ENCODE assay signal across 24 mouse cellular contexts in genomic region chr3:68499532-68500152, GRCm38 (mm10).
DNase-seq lines count a peak whose midpoint lies in the region; ATAC-seq and TF ChIP-seq lines count a peak whose summit lies in the region.
"Had no signal": no experiment of that assay in that cellular context is flagged by ENCODE, and none has a peak within 500 bp of the region (broad histone marks: within the 10 kb centered on the region; RNA-seq: fewer than 3 reads in every experiment).

No protein-coding gene starts in this region.

- peaks cover 12% of the 10 kb centered on the region for H3K4me1 ChIP-seq in stomach, embryonic 15.5 days
- H3K4me1 ChIP-seq in stomach, postnatal 0 days (replicated peaks; ENCODE audit: control insufficient read depth, insufficient read depth), result no peaks in the 10 kb centered on the region
- peaks cover 12 to 25% of the 10 kb centered on the region in 2 experiments; a peak in 3 of 4 replicates for H3K4me1 ChIP-seq in liver, embryonic 14.5 days (replicated peaks; ENCODE audit: control insufficient read depth in 2 of 2, insufficient read depth in 2 of 2, low read length in 1 of 2)
- peaks cover 6% of the 10 kb centered on the region; the same call in 1 of the 2 replicates for H3K4me1 ChIP-seq in kidney, adult 2 months (ENCODE audit: control insufficient read depth, insufficient read depth, low read length)

- no peak overlapping the region for H3K4me3 ChIP-seq in stomach, embryonic 15.5 days (replicated peaks)
- H3K4me3 ChIP-seq in stomach, postnatal 0 days (ENCODE audit: low read depth, low read length), result no peak overlapping the region
- H3K4me3 ChIP-seq in liver, embryonic 14.5 days (ENCODE audit: insufficient read depth in 1 of 2, low read depth in 2 of 2, low read length in 2 of 2), result no peak overlapping the region
- H3K4me3 ChIP-seq in kidney, adult 2 months (ENCODE audit: insufficient read depth, low read depth, low read length), result no peak overlapping the region
- H3K4me3 ChIP-seq: embryonic facial prominence, embryonic 12.5 days; erythroblast, embryonic 14.5 days; forebrain, embryonic 13.5 days; kidney, embryonic 15.5 days; limb, embryonic 13.5 days had no signal

- no peak overlapping the region for H3K9ac ChIP-seq in stomach, embryonic 15.5 days
- no peak overlapping the region for H3K9ac ChIP-seq in stomach, postnatal 0 days (ENCODE audit: low read length)
- no peak overlapping the region for H3K9ac ChIP-seq in liver, embryonic 14.5 days (replicated peaks)
- H3K9ac ChIP-seq: embryonic facial prominence, embryonic 12.5 days; forebrain, embryonic 13.5 days; kidney, embryonic 15.5 days; limb, embryonic 13.5 days; lung, embryonic 14.5 days had no signal

- H3K36me3 ChIP-seq in stomach, embryonic 15.5 days, result no peaks in the 10 kb centered on the region
- H3K36me3 ChIP-seq in stomach, postnatal 0 days (ENCODE audit: control insufficient read depth, insufficient read depth, low read length), result no peaks in the 10 kb centered on the region
- no peaks in the 10 kb centered on the region for H3K36me3 ChIP-seq in liver, embryonic 14.5 days (replicated peaks; ENCODE audit: control insufficient read depth, insufficient read depth, low read depth)
- no peaks in the 10 kb centered on the region for H3K36me3 ChIP-seq in kidney, adult 2 months (ENCODE audit: control insufficient read depth, insufficient read depth, low read length)
- H3K36me3 ChIP-seq: embryonic facial prominence, embryonic 12.5 days; kidney, embryonic 15.5 days; limb, embryonic 13.5 days had no signal

- ATAC-seq in stomach, embryonic 15.5 days (ENCODE audit: insufficient read depth, low FRiP score, low read depth), result peak; percentile 49; the same call in 1 of the 2 replicates
- ATAC-seq in stomach, postnatal 0 days (ENCODE audit: low FRiP score, low TSS enrichment), result no peak
- ATAC-seq in erythroblast, adult 5-6 weeks (replicated peaks; ENCODE audit: low FRiP score, poor library complexity, severe bottlenecking), result peak; percentile 86
- peak; percentile 90 for ATAC-seq in liver, embryonic 14.5 days (ENCODE audit: insufficient read depth)
- ATAC-seq: forebrain, embryonic 13.5 days; hindbrain, postnatal 0 days; intestine, postnatal 0 days had no signal

- TF ChIP-seq EP300 in stomach, postnatal 0 days (optimal IDR thresholded peaks at IDR 0.05), result no peak
- peak; percentile 89 for TF ChIP-seq EP300 in liver, embryonic 14.5 days (IDR thresholded peaks at IDR 0.05; ENCODE audit: low read depth)

- no peak for TF ChIP-seq POLR2A in kidney, adult 2 months (IDR thresholded peaks at IDR 0.05; ENCODE audit: low read depth, low read length)

- no peak for TF ChIP-seq CTCF in stomach, postnatal 0 days (IDR thresholded peaks at IDR 0.05; ENCODE audit: low read depth)
- no peak for TF ChIP-seq CTCF in liver, embryonic 14.5 days (IDR thresholded peaks at IDR 0.05; ENCODE audit: low read depth)
- TF ChIP-seq CTCF in kidney, adult 2 months (conservative IDR thresholded peaks at IDR 0.05; ENCODE audit: insufficient read depth, insufficient read length, low read depth, low read length), result no peak

- no peak for DNase-seq in stomach, postnatal 0 days (ENCODE audit: low spot score)
- DNase-seq in liver, embryonic 14.5 days (ENCODE audit: low read depth in 3 of 3, low spot score in 3 of 3), result peak; percentile 41 to 60 (median 50)
- DNase-seq in embryo, embryonic 9.5 days (ENCODE audit: extremely low spot score), result no peak
- no peak for DNase-seq in right cerebral cortex, adult 2 months (ENCODE audit: low spot score in 2 of 2)
- no peak for DNase-seq in kidney, adult 2 months
- DNase-seq: adrenal gland, postnatal 25 days; cerebellum, adult 11 months; cerebellum, postnatal 10 days; gastrocnemius, postnatal 36 days; heart, postnatal 10 days; kidney, postnatal 4 days; lung, embryonic 14.5 days; midbrain, embryonic 14.5 days; right cerebral cortex, postnatal 25 days; thymus, adult 18-20 months had no signal

- WGBS in stomach, embryonic 15.5 days, result 79% methylated on average over 6 of the region's 6 CpGs
- WGBS in stomach, postnatal 0 days, result 85% methylated on average over 6 of the region's 6 CpGs
- WGBS in liver, embryonic 14.5 days (ENCODE audit: insufficient replicate concordance), result 16% methylated on average over 6 of the region's 6 CpGs
- WGBS in kidney, adult 2 months, result 77% methylated on average over 6 of the region's 6 CpGs

- H3K27ac ChIP-seq in stomach, embryonic 15.5 days, result no peak overlapping the region
- H3K27ac ChIP-seq in stomach, postnatal 0 days (replicated peaks), result no peak overlapping the region
- H3K27ac ChIP-seq in liver, embryonic 14.5 days, result no peak overlapping the region
- H3K27ac ChIP-seq in kidney, adult 2 months (ENCODE audit: insufficient read depth, low read depth, low read length), result no peak overlapping the region
- H3K27ac ChIP-seq: embryonic facial prominence, embryonic 12.5 days; forebrain, embryonic 13.5 days; hindbrain, postnatal 0 days; kidney, embryonic 15.5 days; limb, embryonic 13.5 days had no signal

- no peak overlapping the region for H3K4me2 ChIP-seq in stomach, embryonic 15.5 days
- H3K4me2 ChIP-seq in stomach, postnatal 0 days (replicated peaks; ENCODE audit: low read depth), result no peak overlapping the region
- H3K4me2 ChIP-seq in liver, embryonic 14.5 days (ENCODE audit: low read depth), result peak overlapping the region; percentile 46
- H3K4me2 ChIP-seq: embryonic facial prominence, embryonic 12.5 days; forebrain, embryonic 13.5 days; kidney, embryonic 15.5 days; limb, embryonic 13.5 days; lung, embryonic 14.5 days had no signal

- no peaks in the 10 kb centered on the region for H3K9me3 ChIP-seq in stomach, embryonic 15.5 days
- H3K9me3 ChIP-seq in stomach, postnatal 0 days (ENCODE audit: control insufficient read depth, low read length), result no peaks in the 10 kb centered on the region
- H3K9me3 ChIP-seq in liver, embryonic 14.5 days (ENCODE audit: control insufficient read depth, low read length), result no peaks in the 10 kb centered on the region
- H3K9me3 ChIP-seq: embryonic facial prominence, embryonic 12.5 days; forebrain, embryonic 13.5 days; kidney, embryonic 15.5 days; limb, embryonic 13.5 days had no signal

- H3K27me3 ChIP-seq in stomach, embryonic 15.5 days (replicated peaks), result no peaks in the 10 kb centered on the region
- H3K27me3 ChIP-seq in stomach, postnatal 0 days (ENCODE audit: control insufficient read depth, insufficient read depth, low read length), result no peaks in the 10 kb centered on the region
- H3K27me3 ChIP-seq in liver, embryonic 14.5 days (ENCODE audit: control insufficient read depth, insufficient read depth, low read length), result peaks cover 15% of the 10 kb centered on the region
- H3K27me3 ChIP-seq in kidney, adult 2 months (replicated peaks; ENCODE audit: control insufficient read depth, insufficient read depth, low read length), result no peaks in the 10 kb centered on the region
- H3K27me3 ChIP-seq: embryonic facial prominence, embryonic 12.5 days; forebrain, embryonic 13.5 days; kidney, embryonic 15.5 days had no signal

Comparison
In these comparisons a context has a peak if more than half of its experiments do, and no peak if none do; other contexts are left out.
1. DNase-seq: peak in liver, embryonic 14.5 days (3 of 3); none in stomach, postnatal 0 days (single experiment), embryo, embryonic 9.5 days (single experiment), right cerebral cortex, adult 2 months (0 of 2) and kidney, adult 2 months (single experiment).